Mouse (Mus musculus): ENCODE measurements around the gene Galntl6. TPM values are rescaled to one million over a fixed set of nuclear protein-coding genes. Genes with fewer than 3 reads are reported as not detected.
A peak's percentile ranks its signal among the peaks of the same experiment; 100 is the strongest.

Gene Galntl6
- total and polyA plus RNA-seq, 3 experiments = not detected

DNA sequence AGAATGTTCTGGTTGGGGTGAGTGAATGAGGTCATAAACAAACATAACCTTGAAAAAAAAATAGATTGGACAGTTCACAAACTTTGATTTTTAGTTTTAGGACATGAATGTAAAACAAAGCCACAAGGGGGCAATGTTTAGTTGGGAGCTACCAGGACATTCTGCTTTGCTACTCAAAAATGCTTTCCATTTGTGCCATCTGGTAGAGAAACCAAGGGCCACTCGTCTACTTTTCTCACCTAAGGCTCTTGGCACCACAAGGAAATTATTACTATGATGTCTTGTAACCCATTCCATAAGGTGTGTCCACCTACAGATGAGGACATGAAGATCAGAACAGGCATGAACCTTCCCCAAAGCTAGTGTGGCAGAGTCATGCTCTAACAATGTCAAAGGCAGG lies 26.0 kb downstream of the Galntl6 start:
- Histone ChIP-seq H3K79me2 (replicated peaks; ENCODE audit: control insufficient read depth, extremely low read depth, insufficient read depth, poor library complexity, severe bottlenecking) (no peaks in the 10 kb centered on the region), H3K4me1 (ENCODE audit: control insufficient read depth in 1 of 2, insufficient read depth in 2 of 2) (no peaks in the 10 kb centered on the region), H3K9me3 (replicated peaks; ENCODE audit: low read length) (peaks cover 17% of the 10 kb centered on the region), H3K36me3 (replicated peaks in 1 of 2; ENCODE audit: control insufficient read depth in 1 of 2, insufficient read depth in 1 of 2, low read length in 1 of 2) (no peaks in the 10 kb centered on the region), H3K27me3 (replicated peaks) (no peaks in the 10 kb centered on the region), H3K9ac (ENCODE audit: insufficient read depth, low read depth) (no peak overlapping the region), H3K4me2 (ENCODE audit: insufficient read depth, low read depth, poor library complexity, severe bottlenecking) (no peak overlapping the region), H3K27ac (ENCODE audit: insufficient read depth, low read depth) (no peak overlapping the region), H3K4me3 (replicated peaks in 1 of 3; ENCODE audit: low read depth in 2 of 3, low read length in 2 of 3, poor library complexity in 1 of 3) (no peak overlapping the region)
- in situ Hi-C loops (cut with MboI; ENCODE audit: low pct_ligation_motif_present, low pct_unique_long_range_greater_than_20kb, low sequenced_read_pairs) = no loop called here
- dilution Hi-C loops (cut with MboI; ENCODE audit: extremely low pct_ligation_motif_present, extremely low pct_unique_long_range_greater_than_20kb, low sequenced_read_pairs) = no loop called here
- TF ChIP-seq ZKSCAN1 (IDR thresholded peaks at IDR 0.05; ENCODE audit: borderline replicate concordance, low read depth, low read length) (no peak), CTCF (conservative IDR thresholded peaks at IDR 0.05 in 1 of 2, IDR thresholded peaks at IDR 0.05 in 1 of 2; ENCODE audit: low read depth in 2 of 2, low read length in 2 of 2) (0 out of 4 replicates have a peak, but pooled peaks of 1 of the 2 experiments have one; percentile 7), GABPA (IDR thresholded peaks at IDR 0.05; ENCODE audit: insufficient replicate concordance, low read depth, low read length) (no peak), ZC3H11A (IDR thresholded peaks at IDR 0.05; ENCODE audit: low read depth, low read length) (no peak)
- no peak for DNase-seq (ENCODE audit: extremely low read depth)

DNA sequence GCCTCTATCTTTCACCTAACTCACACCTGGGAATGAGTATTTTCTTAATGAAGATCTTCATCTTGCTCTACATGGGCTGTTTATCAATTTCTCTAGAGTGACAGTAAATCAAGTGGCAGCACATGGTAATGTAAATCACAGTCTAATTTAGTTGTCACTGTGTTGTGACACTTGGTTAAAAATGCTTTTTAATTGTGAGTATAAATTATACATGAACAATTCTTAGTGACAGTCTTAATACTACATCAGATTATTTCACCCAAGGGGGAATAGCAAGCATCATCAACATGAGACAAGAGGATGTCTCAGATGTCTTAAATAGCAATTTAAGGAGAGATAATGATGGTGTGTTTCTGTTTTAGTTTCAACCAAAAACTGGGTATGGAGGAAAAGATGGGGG lies 88.1 kb downstream of the Galntl6 start:
- H3K4me2 ChIP-seq (ENCODE audit: insufficient read depth, low read depth, poor library complexity, severe bottlenecking) = no peak overlapping the region
- H3K4me1 ChIP-seq (ENCODE audit: control insufficient read depth in 1 of 2, insufficient read depth in 2 of 2) = no peaks in the 10 kb centered on the region
- in situ Hi-C loops (cut with MboI; ENCODE audit: low pct_ligation_motif_present, low pct_unique_long_range_greater_than_20kb, low sequenced_read_pairs) (no loop called here), dilution Hi-C loops (cut with MboI; ENCODE audit: extremely low pct_ligation_motif_present, extremely low pct_unique_long_range_greater_than_20kb, low sequenced_read_pairs) (no loop called here)
- H3K36me3 ChIP-seq (replicated peaks in 1 of 2; ENCODE audit: control insufficient read depth in 1 of 2, insufficient read depth in 1 of 2, low read length in 1 of 2) = no peaks in the 10 kb centered on the region
- H3K79me2 ChIP-seq (replicated peaks; ENCODE audit: control insufficient read depth, extremely low read depth, insufficient read depth, poor library complexity, severe bottlenecking) = no peaks in the 10 kb centered on the region
- no peak overlapping the region for H3K9ac ChIP-seq (ENCODE audit: insufficient read depth, low read depth)
- no peak for DNase-seq (ENCODE audit: extremely low read depth)
- H3K27ac ChIP-seq (ENCODE audit: insufficient read depth, low read depth) = no peak overlapping the region
- H3K27me3 ChIP-seq (replicated peaks) = no peaks in the 10 kb centered on the region
- peaks cover 17% of the 10 kb centered on the region for H3K9me3 ChIP-seq (replicated peaks; ENCODE audit: low read length)
- TF ChIP-seq IRF4 (IDR thresholded peaks at IDR 0.05; ENCODE audit: low read depth, low read length) (no peak), ELF1 (IDR thresholded peaks at IDR 0.05; ENCODE audit: low read depth, low read length) (no peak), TCF12 (IDR thresholded peaks at IDR 0.05; ENCODE audit: low read depth, low read length) (no peak), ZMIZ1 (IDR thresholded peaks at IDR 0.05; ENCODE audit: low read depth, low read length) (no peak), JUND (conservative IDR thresholded peaks at IDR 0.05; ENCODE audit: low read depth, low read length) (no peak), SMC3 (IDR thresholded peaks at IDR 0.05; ENCODE audit: low read depth, low read length) (no peak), NRF1 (IDR thresholded peaks at IDR 0.05; ENCODE audit: low read depth, low read length) (no peak), ETS1 (conservative IDR thresholded peaks at IDR 0.05; ENCODE audit: low read depth, low read length) (no peak), CHD2 (IDR thresholded peaks at IDR 0.05; ENCODE audit: low read length) (no peak), POLR2A (IDR thresholded peaks at IDR 0.05; ENCODE audit: low read depth, low read length) (no peak), GABPA (IDR thresholded peaks at IDR 0.05; ENCODE audit: insufficient replicate concordance, low read depth, low read length) (no peak)
- H3K4me3 ChIP-seq (replicated peaks in 1 of 3; ENCODE audit: low read depth in 2 of 3, low read length in 2 of 3, poor library complexity in 1 of 3) = no peak overlapping the region

- dilution Hi-C loops (cut with MboI; ENCODE audit: extremely low pct_ligation_motif_present, extremely low pct_unique_long_range_greater_than_20kb, low sequenced_read_pairs) = no loop called here
- TF ChIP-seq POLR2AphosphoS2 (IDR thresholded peaks at IDR 0.05; ENCODE audit: low read depth, low read length) (no peak), NRF1 (IDR thresholded peaks at IDR 0.05; ENCODE audit: low read depth, low read length) (no peak), MYC (IDR thresholded peaks at IDR 0.05; ENCODE audit: low read depth, low read length) (no peak), ETS1 (conservative IDR thresholded peaks at IDR 0.05; ENCODE audit: low read depth, low read length) (no peak), HCFC1 (IDR thresholded peaks at IDR 0.05; ENCODE audit: low read depth, low read length) (no peak), MAX (IDR thresholded peaks at IDR 0.05; ENCODE audit: low read length) (no peak), GABPA (IDR thresholded peaks at IDR 0.05; ENCODE audit: insufficient replicate concordance, low read depth, low read length) (no peak), SIN3A (IDR thresholded peaks at IDR 0.05; ENCODE audit: low read length) (no peak), MXI1 (IDR thresholded peaks at IDR 0.05; ENCODE audit: low read depth, low read length) (no peak), SMC3 (IDR thresholded peaks at IDR 0.05; ENCODE audit: low read depth, low read length) (no peak), TCF12 (IDR thresholded peaks at IDR 0.05; ENCODE audit: low read depth, low read length) (no peak), CHD2 (IDR thresholded peaks at IDR 0.05; ENCODE audit: low read length) (no peak), ZC3H11A (IDR thresholded peaks at IDR 0.05; ENCODE audit: low read depth, low read length) (no peak), ZMIZ1 (IDR thresholded peaks at IDR 0.05; ENCODE audit: low read depth, low read length) (no peak)
- Histone ChIP-seq H3K9ac (ENCODE audit: insufficient read depth, low read depth) (no peak overlapping the region), H3K4me2 (ENCODE audit: insufficient read depth, low read depth, poor library complexity, severe bottlenecking) (no peak overlapping the region), H3K79me2 (replicated peaks; ENCODE audit: control insufficient read depth, extremely low read depth, insufficient read depth, poor library complexity, severe bottlenecking) (no peaks in the 10 kb centered on the region), H3K27me3 (replicated peaks) (no peaks in the 10 kb centered on the region), H3K4me3 (replicated peaks in 1 of 3; ENCODE audit: low read depth in 2 of 3, low read length in 2 of 3, poor library complexity in 1 of 3) (no peak overlapping the region), H3K9me3 (replicated peaks; ENCODE audit: low read length) (peaks cover 29% of the 10 kb centered on the region), H3K4me1 (ENCODE audit: control insufficient read depth in 1 of 2, insufficient read depth in 2 of 2) (no peaks in the 10 kb centered on the region), H3K27ac (ENCODE audit: insufficient read depth, low read depth) (no peak overlapping the region), H3K36me3 (replicated peaks in 1 of 2; ENCODE audit: control insufficient read depth in 1 of 2, insufficient read depth in 1 of 2, low read length in 1 of 2) (no peaks in the 10 kb centered on the region)
- no peak for DNase-seq (ENCODE audit: extremely low read depth)
- in situ Hi-C loops (cut with MboI; ENCODE audit: low pct_ligation_motif_present, low pct_unique_long_range_greater_than_20kb, low sequenced_read_pairs) = no loop called here
Observed at GRCm38 (mm10) chr8:58805190-58805589, 107.2 kb downstream of the Galntl6 start.

All from CH12.LX (cell line).